Mouse (Mus musculus) cortical plate, adult 2 months (tissue): Measurements from ENCODE around the gene Ttc39d. TPM values are rescaled to one million over a fixed set of nuclear protein-coding genes. Genes with fewer than 3 reads are reported as not detected.
A peak's percentile ranks its signal among the peaks of the same experiment; 100 is the strongest.
"Not testable (repeated sequence)": the region's sequence is repeated elsewhere in the genome, so short reads cannot be mapped to it uniquely, and the experiment has no call there.

Experiments
- H3K27ac ChIP-seq: fragments of 200-500 bp; 2 replicates; pipeline ENCODE4 v1.5.1; 2012; ENCODE audit warnings: low read length, control low read depth, inconsistent platforms; ENCODE audit not compliant: insufficient read depth
- H3K4me1 ChIP-seq: fragments of 200-500 bp; 2 replicates; pipeline ENCODE4 v1.6.1; 2011; ENCODE audit warnings: low read length; ENCODE audit not compliant: control insufficient read depth, insufficient read depth
- H3K4me3 ChIP-seq: fragments of 200-500 bp; 2 replicates; pipeline ENCODE4 v1.5.1; 2011; ENCODE audit warnings: mild to moderate bottlenecking, low read length, control low read depth; ENCODE audit not compliant: insufficient read depth
- CTCF ChIP-seq: fragments of 200-500 bp; IDR thresholded peaks from 2 replicates; pipeline ENCODE4 v1.5.1; 2011; ENCODE audit warnings: mild to moderate bottlenecking, control low read depth, low read length; ENCODE audit not compliant: insufficient read depth; ENCODE audit errors: extremely low read depth
- POLR2A ChIP-seq: fragments of 200-500 bp; IDR thresholded peaks from 2 replicates; pipeline ENCODE4 v1.6.1; 2011; ENCODE audit warnings: mild to moderate bottlenecking, low read length, control low read depth; ENCODE audit not compliant: insufficient read depth; ENCODE audit errors: extremely low read depth
- polyA plus RNA-seq: library from polyadenylated mRNA; depleted of rRNA; stranded (reverse); fragments of >200 nt; gene quantifications from 2 replicates; pipeline ENCODE4 v1.2.3, GENCODE M21; 2012

Gene Ttc39d
- polyA plus RNA-seq, 1 experiment, result 0.08 TPM

GRCm38 (mm10) chr17:80180468-80180867 lies 26.8 kb upstream of the Ttc39d start:
- Histone ChIP-seq H3K4me1 (no peaks in the 10 kb centered on the region), H3K4me3 (no peak overlapping the region), H3K27ac (no peak overlapping the region)
- TF ChIP-seq POLR2A (no peak), CTCF (no peak)

- H3K27ac ChIP-seq, result no peak overlapping the region
- H3K4me1 ChIP-seq, result no peaks in the 10 kb centered on the region
- H3K4me3 ChIP-seq, result no peak overlapping the region
- TF ChIP-seq POLR2A (no peak), CTCF (no peak)
These were observed 23.6 kb upstream of the Ttc39d start for GRCm38 (mm10) chr17:80183615-80184014.

DNA sequence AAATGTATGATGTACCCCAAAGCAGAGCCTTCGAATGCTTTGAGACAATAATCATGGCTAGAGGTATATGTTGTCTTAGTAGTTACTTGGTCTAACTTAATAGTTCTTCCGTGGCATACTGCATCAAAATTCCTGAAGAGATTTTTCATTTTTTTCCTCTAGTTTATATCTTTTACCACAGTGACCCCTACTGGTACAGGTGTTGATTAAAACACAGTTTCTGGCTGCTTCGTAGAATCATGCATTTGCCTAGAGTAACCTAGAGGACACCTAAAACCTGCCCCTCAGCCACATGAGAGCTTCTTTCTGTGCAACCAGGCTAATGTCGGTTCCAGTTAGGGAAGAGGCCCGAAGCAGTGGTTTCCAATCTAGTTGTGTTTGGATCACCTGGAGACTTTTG lies 14.2 kb upstream of the Ttc39d start:
- TF ChIP-seq CTCF (peak; percentile 19; the same call in 1 of the 2 replicates), POLR2A (no peak)
- Histone ChIP-seq H3K27ac (no peak overlapping the region), H3K4me1 (no peaks in the 10 kb centered on the region), H3K4me3 (no peak overlapping the region)

GRCm38 (mm10) chr17:80199160-80199778 lies 8.0 kb upstream of the Ttc39d start:
- Histone ChIP-seq H3K27ac (no peak overlapping the region), H3K4me3 (no peak overlapping the region), H3K4me1 (no peaks in the 10 kb centered on the region)
- no peak for TF ChIP-seq CTCF
- no peak for TF ChIP-seq POLR2A

GRCm38 (mm10) chr17:80205657-80206056 lies 1.6 kb upstream of the Ttc39d start:
- Histone ChIP-seq H3K4me3 (peak overlapping the region; percentile 63; the same call in 1 of the 2 replicates), H3K27ac (no peak overlapping the region), H3K4me1 (peaks cover 1% of the 10 kb centered on the region; the same call in 1 of the 2 replicates)
- no peak for TF ChIP-seq POLR2A
- TF ChIP-seq CTCF, result no peak

DNA sequence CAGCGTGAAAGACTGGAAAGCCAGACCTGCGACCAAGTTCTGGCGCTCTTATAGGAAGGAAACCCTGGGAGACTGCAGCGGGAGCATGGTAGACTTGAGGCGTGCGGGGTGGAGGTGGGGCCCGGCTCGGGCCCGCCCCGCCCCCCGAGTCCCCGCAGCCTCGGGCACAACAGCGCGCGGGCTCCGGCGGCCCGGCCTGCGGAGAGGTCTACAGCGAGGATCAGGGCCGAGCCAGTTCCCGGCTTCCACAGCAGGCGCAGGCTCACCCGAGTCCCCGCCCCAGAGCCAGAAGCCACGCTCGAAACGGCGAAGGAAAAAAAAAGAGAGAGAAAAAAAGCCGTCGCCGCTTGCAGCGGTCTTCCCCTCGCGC lies 974 bp upstream of the Ttc39d start:
- Histone ChIP-seq H3K4me3 (peak overlapping the region; percentile 63), H3K27ac (peak overlapping the region; percentile 74), H3K4me1 (peaks cover 1% of the 10 kb centered on the region; the same call in 1 of the 2 replicates)
- TF ChIP-seq POLR2A (no peak), CTCF (no peak)

GRCm38 (mm10) chr17:80213998-80214397 lies 6.7 kb downstream of the Ttc39d start:
- not testable (repeated sequence) for H3K4me1 ChIP-seq, H3K27ac ChIP-seq, H3K4me3 ChIP-seq

- Histone ChIP-seq H3K4me1 (no peaks in the 10 kb centered on the region; the same call in 1 of the 2 replicates), H3K4me3 (no peak overlapping the region), H3K27ac (no peak overlapping the region)
- TF ChIP-seq POLR2A (no peak), CTCF (no peak)
These were observed 12.9 kb downstream of the Ttc39d start for GRCm38 (mm10) chr17:80220131-80220530.

GRCm38 (mm10) chr17:80221202-80221601 lies 13.9 kb downstream of the Ttc39d start:
- H3K27ac ChIP-seq, result no peak overlapping the region
- no peak for TF ChIP-seq CTCF
- no peak for TF ChIP-seq POLR2A
- no peaks in the 10 kb centered on the region; the same call in 1 of the 2 replicates for H3K4me1 ChIP-seq
- no peak overlapping the region for H3K4me3 ChIP-seq

- TF ChIP-seq POLR2A, result no peak
- TF ChIP-seq CTCF, result no peak
- H3K4me1 ChIP-seq, result no peaks in the 10 kb centered on the region; the same call in 1 of the 2 replicates
- no peak overlapping the region for H3K27ac ChIP-seq
- no peak overlapping the region for H3K4me3 ChIP-seq
These were observed 14.8 kb downstream of the Ttc39d start for GRCm38 (mm10) chr17:80221890-80222628.
